Mouse (Mus musculus): ENCODE data around the gene Trappc3l.

GRCm38 (mm10) chr10:34155796-34156554 is 118.6 kb downstream of the Trappc3l start:
- TF ChIP-seq POLR2A (IDR thresholded peaks at IDR 0.05; ENCODE audit: extremely low read depth, insufficient read depth, low read length): no peak
- TF ChIP-seq CTCF (IDR thresholded peaks at IDR 0.05; ENCODE audit: low read depth, low read length): no peak
